Mouse (Mus musculus) stomach, embryonic 16.5 days (tissue): ENCODE data around the gene Cpne5. TPM values are rescaled to one million over a fixed set of nuclear protein-coding genes. Genes with fewer than 3 reads are reported as not detected.
"Not testable (repeated sequence)": the region's sequence is repeated elsewhere in the genome, so short reads cannot be mapped to it uniquely, and the experiment has no call there.

Source experiments
- ATAC-seq: fragments of 200-750 bp; cut with Nextera tagmentation; 2 replicates; pipeline ENCODE4 v1.8.0; 2017; ENCODE audit warnings: moderate number of reproducible peaks, moderate TSS enrichment; ENCODE audit not compliant: insufficient read depth, low FRiP score
- H3K27ac ChIP-seq: fragments of 300-500 bp; sonication (generic); 2 replicates; pipeline ENCODE4 v1.5.1; 2014; ENCODE audit warnings: low read length
- H3K27me3 ChIP-seq: fragments of 300-500 bp; sonication (generic); 2 replicates; pipeline ENCODE4 v1.6.1; 2014; ENCODE audit warnings: low read length, control low read depth, mixed read lengths; ENCODE audit not compliant: control insufficient read depth, insufficient read depth
- H3K36me3 ChIP-seq: fragments of 300-500 bp; sonication (generic); 2 replicates; pipeline ENCODE4 v1.6.1; 2014; ENCODE audit warnings: low read length; ENCODE audit not compliant: control insufficient read depth, insufficient read depth
- H3K4me1 ChIP-seq: fragments of 300-500 bp; sonication (generic); 2 replicates; pipeline ENCODE4 v1.6.1; 2014; ENCODE audit warnings: low read length, control low read depth, mixed read lengths; ENCODE audit not compliant: control insufficient read depth, insufficient read depth
- H3K4me2 ChIP-seq: fragments of 300-500 bp; sonication (generic); 2 replicates; pipeline ENCODE4 v1.6.1; 2014; ENCODE audit warnings: low read depth, low read length, mixed read lengths
- H3K4me3 ChIP-seq: fragments of 300-500 bp; sonication (generic); replicated peaks from 2 replicates; pipeline ENCODE4 v1.5.1; 2014; ENCODE audit warnings: mild to moderate bottlenecking, low read length
- H3K9ac ChIP-seq: fragments of 300-500 bp; sonication (generic); 2 replicates; pipeline ENCODE4 v1.6.1; 2014; ENCODE audit warnings: low read length
- H3K9me3 ChIP-seq: fragments of 300-500 bp; sonication (generic); replicated peaks from 2 replicates; pipeline ENCODE4 v1.6.1; 2016; ENCODE audit warnings: low read length, control low read depth; ENCODE audit not compliant: control insufficient read depth
- WGBS: fragments of 180-500 bp; shearing (Covaris S2); extraction: QIAGEN DNeasy Blood & Tissue Kit; methylation state at CpG from one replicate; pipeline ENCODE4 v1.1.7; 2014; 5-methylcytosine and 5-hydroxymethylcytosine counted together
- polyA plus RNA-seq: library from polyadenylated mRNA; unstranded; fragments of >200 nt; fragmentation: Nextera tagmentation; extraction: Ambion mirVana; gene quantifications from 2 replicates; pipeline ENCODE4 v1.2.1, GENCODE M21; 2015

Gene Cpne5
- polyA plus RNA-seq, 1 experiment from 2014 or later, result 7.5 TPM

- Histone ChIP-seq H3K27ac (peak within 1 kb of the TSS; percentile 96), H3K4me2 (peak within 1 kb of the TSS; percentile 59), H3K36me3 (no peaks in the 10 kb centered on the region), H3K27me3 (no peaks in the 10 kb centered on the region), H3K4me1 (peaks cover 22% of the 10 kb centered on the region), H3K9ac (peak within 1 kb of the TSS; percentile 94), H3K9me3 (no peaks in the 10 kb centered on the region), H3K4me3 (peak within 1 kb of the TSS; percentile 74)
- 0% methylated on average over 61 of the region's 63 CpGs for WGBS
- peak; percentile 91 for ATAC-seq
These were observed 30.8 kb upstream of the Cpne5 start, which contains the start of gene BC004004 for GRCm38 (mm10) chr17:29268682-29269348. Gene BC004004, plus strand, starts transcription at chr17:29268788.

DNA sequence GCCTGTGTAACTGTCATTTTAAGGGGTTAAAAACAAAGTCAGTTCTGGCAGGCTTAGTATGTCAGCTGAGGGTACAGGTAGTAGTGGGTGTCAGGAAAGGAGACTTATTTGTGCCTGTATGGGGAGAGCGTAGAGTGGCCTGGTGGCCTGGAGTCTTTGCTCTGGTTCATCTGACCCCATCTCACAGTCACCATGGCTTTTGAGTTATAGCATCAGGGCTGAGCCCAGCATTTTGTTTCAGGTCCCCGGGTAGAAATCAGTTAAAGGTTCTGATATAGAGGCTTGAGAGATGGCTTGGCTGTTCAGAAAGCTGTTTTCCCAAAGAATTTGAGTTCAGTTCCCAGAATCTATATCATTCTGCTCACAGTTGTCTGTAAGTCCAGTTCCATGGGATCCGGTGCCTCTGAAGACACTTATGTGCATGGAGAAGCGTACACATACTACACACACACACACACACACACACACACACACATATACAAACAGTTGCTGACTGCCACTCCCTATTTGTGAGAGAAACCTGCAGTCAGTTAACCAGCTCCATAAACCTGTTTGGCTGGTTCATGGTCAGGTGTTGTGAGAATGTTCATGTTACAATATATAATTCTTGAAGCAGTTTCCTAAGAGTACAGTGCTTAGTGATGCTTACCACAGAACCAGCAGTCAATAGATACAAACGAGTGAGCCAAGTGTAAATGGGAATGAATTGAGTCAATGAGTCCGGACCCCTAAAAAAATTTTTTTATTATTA is 30.1 kb upstream of the Cpne5 start:
- peak overlapping the region; percentile 96 for H3K27ac ChIP-seq
- 44% methylated on average over 6 of the region's 6 CpGs for WGBS
- ATAC-seq, result peak; percentile 50; the same call in 1 of the 2 replicates
- H3K9ac ChIP-seq, result peak overlapping the region; percentile 94
- H3K9me3 ChIP-seq, result no peaks in the 10 kb centered on the region
- H3K4me1 ChIP-seq, result peaks cover 23% of the 10 kb centered on the region
- H3K4me3 ChIP-seq, result peak overlapping the region; percentile 74
- no peaks in the 10 kb centered on the region for H3K27me3 ChIP-seq
- H3K36me3 ChIP-seq, result no peaks in the 10 kb centered on the region
- peak overlapping the region; percentile 59 for H3K4me2 ChIP-seq

- Histone ChIP-seq H3K27ac (peak overlapping the region; percentile 96; the same call in 1 of the 2 replicates), H3K4me1 (peaks cover 32% of the 10 kb centered on the region)
- 81% methylated on average over 2 of the region's 2 CpGs for WGBS
- H3K27me3 ChIP-seq, H3K4me3 ChIP-seq, H3K9me3 ChIP-seq, H3K36me3 ChIP-seq, H3K4me2 ChIP-seq, H3K9ac ChIP-seq, ATAC-seq: not testable (repeated sequence)
These were observed 29.1 kb upstream of the Cpne5 start for GRCm38 (mm10) chr17:29267040-29267439.

DNA sequence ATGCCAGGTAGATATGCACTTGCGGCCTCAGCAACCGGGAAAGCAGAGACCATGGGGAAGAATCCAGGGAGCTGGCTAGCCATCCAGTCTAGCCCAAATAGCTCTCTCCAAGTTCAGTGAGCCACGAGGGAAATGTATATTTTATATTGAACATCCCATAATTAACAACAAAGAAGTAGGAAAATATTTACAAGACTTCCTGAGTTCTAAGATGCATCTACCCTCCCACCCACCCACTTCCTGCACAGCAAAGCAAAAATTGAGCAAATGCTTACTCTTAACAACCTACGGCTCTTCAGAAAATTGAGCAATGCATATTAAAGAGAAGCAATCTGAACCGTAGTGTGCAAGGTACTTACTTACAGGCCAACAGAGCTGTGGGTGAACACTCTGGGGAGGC is 26.8 kb upstream of the Cpne5 start:
- peak overlapping the region; percentile 99 for H3K27ac ChIP-seq
- H3K9ac ChIP-seq, result peak overlapping the region; percentile 84
- no peaks in the 10 kb centered on the region for H3K9me3 ChIP-seq
- H3K4me2 ChIP-seq, result peak overlapping the region; percentile 67
- peaks cover 33% of the 10 kb centered on the region for H3K4me1 ChIP-seq
- no peaks in the 10 kb centered on the region for H3K27me3 ChIP-seq
- WGBS, result 79% methylated on average over 5 of the region's 5 CpGs
- ATAC-seq, result no peak
- H3K4me3 ChIP-seq, result peak overlapping the region; percentile 69
- no peaks in the 10 kb centered on the region for H3K36me3 ChIP-seq

- Histone ChIP-seq H3K4me1 (peaks cover 29% of the 10 kb centered on the region), H3K27me3 (no peaks in the 10 kb centered on the region), H3K9me3 (no peaks in the 10 kb centered on the region), H3K4me2 (peak within 1 kb of the TSS; percentile 67), H3K9ac (peak within 1 kb of the TSS; percentile 84), H3K36me3 (no peaks in the 10 kb centered on the region), H3K4me3 (peak within 1 kb of the TSS; percentile 69), H3K27ac (peak within 1 kb of the TSS; percentile 99)
- peak; percentile 64 for ATAC-seq
- 7% methylated on average over 38 of the region's 38 CpGs for WGBS
These were observed 26.1 kb upstream of the Cpne5 start, which contains the start of gene Ppil1 for GRCm38 (mm10) chr17:29263840-29264633. Gene Ppil1, minus strand, starts transcription at chr17:29264186.

- ATAC-seq, result no peak
- Histone ChIP-seq H3K36me3 (peaks cover 1% of the 10 kb centered on the region; the same call in 1 of the 2 replicates), H3K4me2 (peak overlapping the region; percentile 67), H3K4me1 (peaks cover 29% of the 10 kb centered on the region), H3K9ac (peak overlapping the region; percentile 84), H3K4me3 (peak overlapping the region; percentile 69), H3K27ac (peak overlapping the region; percentile 99), H3K27me3 (no peaks in the 10 kb centered on the region), H3K9me3 (no peaks in the 10 kb centered on the region)
- whole genome bisulfite sequencing, result 1% methylated on average over 14 of the region's 14 CpGs
These were observed 25.4 kb upstream of the Cpne5 start for GRCm38 (mm10) chr17:29263417-29263816.

GRCm38 (mm10) chr17:29262259-29262649 is 24.3 kb upstream of the Cpne5 start:
- no peak for ATAC-seq
- 36% methylated on average over 2 of the region's 2 CpGs for WGBS
- Histone ChIP-seq H3K4me1 (peaks cover 23% of the 10 kb centered on the region), H3K27me3 (no peaks in the 10 kb centered on the region), H3K9ac (0 out of 2 replicates have a peak overlapping the region, but pooled peaks have one; percentile 32), H3K27ac (no peak overlapping the region), H3K9me3 (no peaks in the 10 kb centered on the region), H3K4me3 (peak overlapping the region; percentile 69), H3K4me2 (peak overlapping the region; percentile 67), H3K36me3 (peaks cover 7% of the 10 kb centered on the region; the same call in 1 of the 2 replicates)

DNA sequence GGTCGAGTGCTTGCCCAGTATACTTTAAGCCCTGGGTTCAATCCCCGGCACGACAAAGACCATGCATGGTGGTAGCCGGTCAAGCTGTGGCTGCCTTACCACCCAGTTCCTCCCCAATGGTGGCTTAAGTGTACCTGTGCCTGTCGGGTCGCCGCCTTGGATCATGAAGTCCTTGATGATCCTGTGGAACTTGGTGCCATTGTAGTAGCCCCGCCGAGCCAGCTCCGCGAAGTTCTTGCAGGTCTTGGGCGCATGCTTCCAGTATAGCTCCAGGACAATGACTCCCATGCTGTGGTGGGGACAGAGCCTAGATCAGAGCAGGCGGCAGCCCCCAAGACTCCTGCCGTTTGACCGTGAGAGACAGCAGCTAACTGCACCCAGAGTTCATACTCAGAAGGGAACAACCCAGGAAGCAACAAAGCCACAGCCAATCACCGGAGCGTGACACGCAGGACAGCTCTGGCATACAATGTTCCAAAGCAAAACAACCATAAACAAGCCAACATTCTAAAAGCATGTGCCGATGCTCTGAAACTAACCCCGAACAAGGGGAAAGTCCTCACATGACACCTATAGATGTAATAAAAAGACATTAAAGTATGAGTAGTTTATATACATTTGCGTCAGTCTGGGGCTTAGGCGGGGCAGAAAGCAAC is 23.8 kb upstream of the Cpne5 start:
- Histone ChIP-seq H3K27me3 (no peaks in the 10 kb centered on the region), H3K9me3 (no peaks in the 10 kb centered on the region), H3K9ac (peak overlapping the region; percentile 32), H3K4me3 (peak overlapping the region; percentile 69; the same call in 1 of the 2 replicates), H3K36me3 (peaks cover 7% of the 10 kb centered on the region; the same call in 1 of the 2 replicates), H3K27ac (no peak overlapping the region), H3K4me2 (peak overlapping the region; percentile 67), H3K4me1 (peaks cover 23% of the 10 kb centered on the region)
- WGBS, result 86% methylated on average over 22 of the region's 22 CpGs
- ATAC-seq, result no peak
